Comparison of ENCODE assay signal across 18 mouse cellular contexts in the genomic region with DNA sequence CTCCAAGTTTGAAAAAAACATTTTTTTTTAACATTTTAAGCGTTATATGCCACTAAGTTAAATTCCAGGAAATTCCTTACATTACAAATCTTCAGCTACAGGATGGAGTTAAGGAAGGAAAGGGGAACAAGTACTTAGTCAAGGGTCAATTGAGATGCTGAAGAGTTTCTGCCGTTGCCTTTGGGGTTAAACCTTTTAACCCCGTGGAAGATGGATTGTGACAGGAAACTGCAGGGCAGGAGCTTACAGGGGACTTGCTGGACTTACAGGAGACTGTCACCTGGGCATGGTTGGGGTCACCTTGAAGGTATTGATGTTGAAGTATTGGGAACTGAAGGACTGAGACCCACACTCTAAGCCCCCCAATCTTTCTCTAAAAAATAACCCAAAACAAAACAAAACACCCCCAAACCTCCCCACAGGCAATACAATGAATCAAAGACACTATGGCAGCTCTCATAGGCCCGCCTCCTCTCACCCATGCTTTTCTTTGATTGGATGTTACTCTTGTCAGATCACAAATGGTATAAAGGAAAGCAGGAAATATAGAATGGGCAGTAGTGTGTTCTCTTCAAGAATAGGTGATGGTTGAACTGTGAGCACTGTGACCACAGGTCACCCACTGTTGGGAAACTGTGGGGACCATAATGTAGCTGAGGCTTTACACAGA. TPM values are rescaled to one million over a fixed set of nuclear protein-coding genes. Genes with fewer than 3 reads are reported as not detected.
A peak's percentile ranks its signal among the peaks of the same experiment; 100 is the strongest.
DNase-seq lines count a peak whose midpoint lies in the region; ATAC-seq and TF ChIP-seq lines count a peak whose summit lies in the region.
"Had no signal": no experiment of that assay in that cellular context is flagged by ENCODE, and none has a peak within 500 bp of the region (broad histone marks: within the 10 kb centered on the region; RNA-seq: fewer than 3 reads in every experiment).

No protein-coding gene starts in this region.

- H3K27ac ChIP-seq in liver, adult 2 months (replicated peaks; ENCODE audit: insufficient read depth, low read depth, low read length), result no peak overlapping the region
- no peak overlapping the region for H3K27ac ChIP-seq in liver, embryonic 12.5 days
- H3K27ac ChIP-seq in forebrain, postnatal 0 days (ENCODE audit: low read depth, low read length), result no peak overlapping the region
- no peak overlapping the region for H3K27ac ChIP-seq in hindbrain, embryonic 12.5 days
- no peak overlapping the region for H3K27ac ChIP-seq in midbrain, embryonic 15.5 days
- H3K27ac ChIP-seq: forebrain, embryonic 13.5 days; limb, embryonic 15.5 days; stomach, embryonic 15.5 days had no signal

- DNase-seq in liver, adult 2 months (ENCODE audit: extremely low read depth, low read depth, low spot score), result peak; percentile 3
- peak; percentile 50 to 55 for DNase-seq in B cell, adult 2 months
- DNase-seq in embryo, embryonic 10.5 days (ENCODE audit: low spot score), result peak; percentile 52
- peak; percentile 65 for DNase-seq in naive thymus-derived CD4-positive, alpha-beta T cell, adult 2 months (ENCODE audit: low read depth)
- DNase-seq in forebrain, postnatal 0 days, result no peak
- DNase-seq: adrenal gland, postnatal 36 days; cerebellum, adult 9-10 months; kidney, postnatal 4 days; lung, adult 18-20 months; spleen, adult 18-20 months had no signal

- peaks cover 5% of the 10 kb centered on the region for H3K36me3 ChIP-seq in liver, adult 2 months (ENCODE audit: control insufficient read depth, insufficient read depth, low read length)
- no peaks in the 10 kb centered on the region for H3K36me3 ChIP-seq in liver, embryonic 12.5 days
- H3K36me3 ChIP-seq in forebrain, postnatal 0 days (ENCODE audit: insufficient read depth), result no peaks in the 10 kb centered on the region
- no peaks in the 10 kb centered on the region for H3K36me3 ChIP-seq in hindbrain, embryonic 12.5 days
- H3K36me3 ChIP-seq in midbrain, embryonic 15.5 days (replicated peaks), result no peaks in the 10 kb centered on the region
- H3K36me3 ChIP-seq: limb, embryonic 15.5 days; stomach, embryonic 15.5 days had no signal

- no peaks in the 10 kb centered on the region for H3K27me3 ChIP-seq in liver, adult 2 months (ENCODE audit: control insufficient read depth, insufficient read depth, low read length)
- no peaks in the 10 kb centered on the region for H3K27me3 ChIP-seq in liver, embryonic 12.5 days (replicated peaks)
- no peaks in the 10 kb centered on the region for H3K27me3 ChIP-seq in forebrain, postnatal 0 days (ENCODE audit: insufficient read depth, low read length)
- H3K27me3 ChIP-seq in hindbrain, embryonic 12.5 days, result no peaks in the 10 kb centered on the region
- H3K27me3 ChIP-seq in midbrain, embryonic 15.5 days (replicated peaks), result no peaks in the 10 kb centered on the region
- H3K27me3 ChIP-seq: forebrain, embryonic 13.5 days; limb, embryonic 15.5 days; Patski; stomach, embryonic 15.5 days had no signal

- 64% methylated on average over 4 of the region's 4 CpGs for WGBS in liver, adult 2 months
- 48% methylated on average over 4 of the region's 4 CpGs for WGBS in liver, embryonic 12.5 days (ENCODE audit: insufficient replicate concordance)
- 67% methylated on average over 4 of the region's 4 CpGs for WGBS in forebrain, postnatal 0 days
- 44% methylated on average over 4 of the region's 4 CpGs for WGBS in hindbrain, embryonic 12.5 days
- WGBS in midbrain, embryonic 15.5 days, result 50% methylated on average over 4 of the region's 4 CpGs

- H3K9ac ChIP-seq in liver, adult 2 months (ENCODE audit: low read depth, low read length), result no peak overlapping the region
- H3K9ac ChIP-seq in liver, embryonic 12.5 days, result no peak overlapping the region
- no peak overlapping the region for H3K9ac ChIP-seq in forebrain, postnatal 0 days
- H3K9ac ChIP-seq in hindbrain, embryonic 12.5 days, result no peak overlapping the region
- no peak overlapping the region for H3K9ac ChIP-seq in midbrain, embryonic 15.5 days
- H3K9ac ChIP-seq: forebrain, embryonic 13.5 days; limb, embryonic 15.5 days; stomach, embryonic 15.5 days had no signal

- H3K4me1 ChIP-seq in liver, adult 2 months (ENCODE audit: control insufficient read depth, insufficient read depth, low read length), result peaks cover 35% of the 10 kb centered on the region
- H3K4me1 ChIP-seq in liver, embryonic 12.5 days, result peaks cover 28% of the 10 kb centered on the region
- H3K4me1 ChIP-seq in forebrain, postnatal 0 days (ENCODE audit: insufficient read depth), result no peaks in the 10 kb centered on the region
- peaks cover 19% of the 10 kb centered on the region for H3K4me1 ChIP-seq in hindbrain, embryonic 12.5 days
- H3K4me1 ChIP-seq in midbrain, embryonic 15.5 days, result no peaks in the 10 kb centered on the region; the same call in 1 of the 2 replicates
- H3K4me1 ChIP-seq: forebrain, embryonic 13.5 days had no signal

- TF ChIP-seq POLR2A in liver, adult 2 months (IDR thresholded peaks at IDR 0.05; ENCODE audit: extremely low read depth, insufficient read depth, low read length), result no peak

- peaks cover 66% of the 10 kb centered on the region for H3K79me2 ChIP-seq in liver, adult 2 months (ENCODE audit: control insufficient read depth, insufficient read depth, low read length)

- ATAC-seq in liver, embryonic 12.5 days, result no peak
- no peak for ATAC-seq in forebrain, postnatal 0 days
- ATAC-seq in hindbrain, embryonic 12.5 days (ENCODE audit: low FRiP score), result no peak
- ATAC-seq in midbrain, embryonic 15.5 days (replicated peaks), result no peak
- ATAC-seq: forebrain, embryonic 13.5 days; Patski had no signal

- no peak for TF ChIP-seq CTCF in liver, adult 2 months (IDR thresholded peaks at IDR 0.05; ENCODE audit: low read depth, low read length)
- TF ChIP-seq CTCF in forebrain, postnatal 0 days (IDR thresholded peaks at IDR 0.05; ENCODE audit: low read depth), result no peak

- no peak overlapping the region for H3K4me3 ChIP-seq in liver, adult 2 months (ENCODE audit: insufficient read depth, low read depth, low read length)
- no peak overlapping the region for H3K4me3 ChIP-seq in liver, embryonic 12.5 days
- H3K4me3 ChIP-seq in forebrain, postnatal 0 days (ENCODE audit: low read depth, low read length), result no peak overlapping the region
- H3K4me3 ChIP-seq in hindbrain, embryonic 12.5 days, result no peak overlapping the region
- no peak overlapping the region for H3K4me3 ChIP-seq in midbrain, embryonic 15.5 days
- H3K4me3 ChIP-seq: forebrain, embryonic 13.5 days; limb, embryonic 15.5 days; stomach, embryonic 15.5 days had no signal

- no peaks in the 10 kb centered on the region for H3K9me3 ChIP-seq in liver, embryonic 12.5 days (replicated peaks)
- H3K9me3 ChIP-seq in forebrain, postnatal 0 days (ENCODE audit: low read length), result no peaks in the 10 kb centered on the region
- H3K9me3 ChIP-seq in hindbrain, embryonic 12.5 days (replicated peaks), result no peaks in the 10 kb centered on the region
- H3K9me3 ChIP-seq in midbrain, embryonic 15.5 days, result no peaks in the 10 kb centered on the region
- H3K9me3 ChIP-seq: forebrain, embryonic 13.5 days; limb, embryonic 15.5 days; stomach, embryonic 15.5 days had no signal

- H3K4me2 ChIP-seq in liver, embryonic 12.5 days, result no peak overlapping the region
- no peak overlapping the region for H3K4me2 ChIP-seq in forebrain, postnatal 0 days (ENCODE audit: low read depth)
- no peak overlapping the region for H3K4me2 ChIP-seq in hindbrain, embryonic 12.5 days (replicated peaks)
- H3K4me2 ChIP-seq in midbrain, embryonic 15.5 days, result no peak overlapping the region
- H3K4me2 ChIP-seq: forebrain, embryonic 13.5 days; limb, embryonic 15.5 days; midbrain, embryonic 11.5 days; stomach, embryonic 15.5 days had no signal

RNA-seq across cellular contexts. Expression of gene Irf2, which starts 7.9 kb away (rescaled TPM):
- 23.4 and 27.3 TPM in 2 replicates for total RNA-seq in liver, adult 2 months (2014; rRNA removed)
- polyA plus RNA-seq in liver, adult 2 months (2012; rRNA removed), result 12.2 and 13.7 TPM in 2 replicates
- polyA plus RNA-seq in liver, embryonic 12.5 days (2016; fragmentation: Nextera tagmentation; extraction: Ambion mirVana), result 14.8 and 17.5 TPM in 2 replicates
- total RNA-seq in forebrain, postnatal 0 days (2014; rRNA removed), result 3.0 and 8.5 TPM in 2 replicates
- polyA plus RNA-seq in forebrain, postnatal 0 days (2015; fragmentation: Nextera tagmentation; extraction: Ambion mirVana), result 5.4 and 9.1 TPM in 2 replicates
- polyA plus RNA-seq in hindbrain, embryonic 12.5 days (2016; fragmentation: Nextera tagmentation; extraction: Ambion mirVana), result 11.5 and 11.9 TPM in 2 replicates
- 9.1 and 9.6 TPM in 2 replicates for polyA plus RNA-seq in midbrain, embryonic 15.5 days (2015; fragmentation: Nextera tagmentation; extraction: Ambion mirVana)
